Mouse (Mus musculus): ENCODE measurements at regions not wholly inside any gene's neighbourhood (a gene's known extent, or its start where the extent isn't known, plus 50 kb on each side); places are given as distances from the start of the nearest gene placed in this dataset.

DNA sequence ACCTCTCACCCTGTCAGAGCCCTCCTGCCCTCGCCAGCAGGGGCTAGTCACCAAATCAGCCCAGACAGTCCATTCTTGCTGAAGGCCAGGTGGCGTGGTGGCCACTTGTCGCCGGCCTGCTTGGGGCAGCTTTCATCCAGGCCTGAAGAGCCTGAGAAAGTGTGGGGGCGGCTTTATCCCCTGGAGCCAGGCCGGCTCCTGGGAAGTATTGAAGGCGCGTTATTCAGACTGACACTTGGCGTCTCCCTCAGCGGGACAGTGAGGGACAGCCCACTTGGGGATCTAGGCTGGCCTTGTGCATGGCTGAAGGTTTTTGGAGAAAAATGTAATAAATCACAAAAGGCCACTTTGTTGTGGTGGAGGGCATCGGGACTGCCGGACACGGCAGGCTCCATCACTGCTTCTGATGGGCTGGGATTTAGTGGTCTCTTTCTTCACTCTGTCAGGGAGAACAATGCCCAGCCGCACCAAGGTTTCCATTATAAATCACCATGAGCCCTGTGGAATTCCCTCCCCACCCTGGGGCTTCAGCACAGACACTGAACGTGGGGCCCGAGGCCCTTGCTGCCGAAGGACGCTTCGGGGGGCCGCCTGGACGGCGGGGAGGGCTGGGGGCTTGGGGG, 75.8 kb upstream of the Ccnd1 start:
- no peaks in the 10 kb centered on the region for H3K36me3 ChIP-seq (ENCODE audit: control insufficient read depth in 1 of 2, insufficient read depth in 2 of 2, low read length in 2 of 2)
- H3K79me2 ChIP-seq (ENCODE audit: control insufficient read depth, insufficient read depth, low read length, poor library complexity), result no peaks in the 10 kb centered on the region
- no peak for DNase-seq (ENCODE audit: low read depth, low spot score)
- no peak overlapping the region for H3K9ac ChIP-seq (ENCODE audit: control insufficient read depth, low read depth, low read length, poor library complexity, severe bottlenecking)
- no peak overlapping the region for H3K4me3 ChIP-seq (ENCODE audit: control insufficient read depth in 1 of 2, insufficient read depth in 1 of 2, low read depth in 2 of 2, low read length in 2 of 2)
- H3K27me3 ChIP-seq (ENCODE audit: control insufficient read depth in 1 of 2, insufficient read depth in 2 of 2, low read length in 2 of 2), result no peaks in the 10 kb centered on the region
- no peak overlapping the region for H3K27ac ChIP-seq (ENCODE audit: control insufficient read depth, low read depth, low read length)
- no peak for TF ChIP-seq TBP (IDR thresholded peaks at IDR 0.05; ENCODE audit: low read depth, low read length)
- no peaks in the 10 kb centered on the region for H3K9me3 ChIP-seq (replicated peaks; ENCODE audit: insufficient read depth, low read length)
- no peaks in the 10 kb centered on the region for H3K4me1 ChIP-seq (ENCODE audit: control insufficient read depth in 1 of 2, insufficient read depth in 2 of 2, low read length in 2 of 2)

DNA sequence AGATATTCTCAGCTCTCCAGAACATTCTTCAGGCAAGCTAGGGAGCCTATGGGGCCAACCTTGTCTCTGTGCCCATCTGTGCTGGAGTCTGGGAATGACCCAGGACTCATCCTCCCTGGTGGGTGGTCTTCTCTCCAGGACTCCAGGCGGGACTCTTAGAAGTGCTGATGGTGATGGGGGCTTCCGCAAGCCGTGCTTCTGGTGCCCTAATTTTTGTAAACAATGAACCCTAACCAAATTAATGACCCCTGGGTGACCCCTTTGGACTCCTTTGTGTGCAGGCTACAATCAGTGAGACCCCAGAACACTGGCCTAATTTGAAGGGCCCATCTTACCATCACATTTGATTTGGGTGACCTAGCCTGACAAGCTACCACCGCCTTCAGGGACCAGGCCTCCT, 71.0 kb upstream of the Ccnd1 start:
- H3K4me1 ChIP-seq (ENCODE audit: control insufficient read depth in 1 of 2, insufficient read depth in 2 of 2, low read length in 2 of 2), result no peaks in the 10 kb centered on the region
- no peaks in the 10 kb centered on the region for H3K27me3 ChIP-seq (ENCODE audit: control insufficient read depth in 1 of 2, insufficient read depth in 2 of 2, low read length in 2 of 2)
- no peak overlapping the region for H3K9ac ChIP-seq (ENCODE audit: control insufficient read depth, low read depth, low read length, poor library complexity, severe bottlenecking)
- H3K4me3 ChIP-seq (ENCODE audit: control insufficient read depth in 1 of 2, insufficient read depth in 1 of 2, low read depth in 2 of 2, low read length in 2 of 2), result no peak overlapping the region
- no peak overlapping the region for H3K27ac ChIP-seq (ENCODE audit: control insufficient read depth, low read depth, low read length)
- no peaks in the 10 kb centered on the region for H3K9me3 ChIP-seq (replicated peaks; ENCODE audit: insufficient read depth, low read length)
- TF ChIP-seq E2F4 (IDR thresholded peaks at IDR 0.05; ENCODE audit: borderline replicate concordance, low read depth, low read length) (no peak), GABPA (IDR thresholded peaks at IDR 0.05; ENCODE audit: low read depth, low read length) (no peak), CHD2 (IDR thresholded peaks at IDR 0.05; ENCODE audit: low read length) (no peak), ZC3H11A (IDR thresholded peaks at IDR 0.05; ENCODE audit: low read depth, low read length) (no peak), USF2 (IDR thresholded peaks at IDR 0.05; ENCODE audit: borderline replicate concordance in 1 of 2, insufficient read depth in 1 of 2, low read depth in 1 of 2, low read length in 2 of 2) (no peak), MAZ (IDR thresholded peaks at IDR 0.05; ENCODE audit: low read depth, low read length) (no peak), ELF1 (IDR thresholded peaks at IDR 0.05; ENCODE audit: low read depth, low read length) (no peak), SMC3 (IDR thresholded peaks at IDR 0.05; ENCODE audit: low read depth, low read length) (no peak), RCOR1 (IDR thresholded peaks at IDR 0.05; ENCODE audit: low read depth, low read length) (no peak), MYC (IDR thresholded peaks at IDR 0.05; ENCODE audit: low read depth, low read length) (no peak), ZKSCAN1 (IDR thresholded peaks at IDR 0.05; ENCODE audit: low read depth, low read length) (no peak), POLR2AphosphoS2 (IDR thresholded peaks at IDR 0.05; ENCODE audit: low read length) (no peak), KAT2A (conservative IDR thresholded peaks at IDR 0.05; ENCODE audit: low read depth, low read length) (no peak), UBTF (IDR thresholded peaks at IDR 0.05; ENCODE audit: borderline replicate concordance, insufficient read depth, low read depth, low read length) (no peak), TCF12 (IDR thresholded peaks at IDR 0.05; ENCODE audit: low read depth, low read length) (no peak)
- H3K36me3 ChIP-seq (ENCODE audit: control insufficient read depth in 1 of 2, insufficient read depth in 2 of 2, low read length in 2 of 2), result no peaks in the 10 kb centered on the region
- no peaks in the 10 kb centered on the region for H3K79me2 ChIP-seq (ENCODE audit: control insufficient read depth, insufficient read depth, low read length, poor library complexity)
- DNase-seq (ENCODE audit: low read depth, low spot score), result no peak
